Mouse (Mus musculus) heart, adult 2 months (tissue): ENCODE measurements at regions not wholly inside any gene's neighbourhood (a gene's known extent, or its start where the extent isn't known, plus 50 kb on each side); places are given as distances from the start of the nearest gene placed in this dataset.

Experiments used
- CTCF ChIP-seq: fragments of 200-600 bp; IDR thresholded peaks from 2 replicates; pipeline ENCODE4 v1.8.1; 2022; ENCODE audit warnings: antibody characterized with exemption, mild to moderate bottlenecking, moderate library complexity
- EP300 ChIP-seq: fragments of 200-500 bp; IDR thresholded peaks from 2 replicates; pipeline ENCODE4 v1.6.1; 2011; ENCODE audit warnings: low read depth, low read length, control low read depth; ENCODE audit not compliant: insufficient read depth
- POLR2A ChIP-seq: fragments of 200-500 bp; IDR thresholded peaks from 2 replicates; pipeline ENCODE4 v1.6.1; 2011; ENCODE audit warnings: mild to moderate bottlenecking, low read depth, low read length, control low read depth; ENCODE audit not compliant: insufficient read depth

DNA sequence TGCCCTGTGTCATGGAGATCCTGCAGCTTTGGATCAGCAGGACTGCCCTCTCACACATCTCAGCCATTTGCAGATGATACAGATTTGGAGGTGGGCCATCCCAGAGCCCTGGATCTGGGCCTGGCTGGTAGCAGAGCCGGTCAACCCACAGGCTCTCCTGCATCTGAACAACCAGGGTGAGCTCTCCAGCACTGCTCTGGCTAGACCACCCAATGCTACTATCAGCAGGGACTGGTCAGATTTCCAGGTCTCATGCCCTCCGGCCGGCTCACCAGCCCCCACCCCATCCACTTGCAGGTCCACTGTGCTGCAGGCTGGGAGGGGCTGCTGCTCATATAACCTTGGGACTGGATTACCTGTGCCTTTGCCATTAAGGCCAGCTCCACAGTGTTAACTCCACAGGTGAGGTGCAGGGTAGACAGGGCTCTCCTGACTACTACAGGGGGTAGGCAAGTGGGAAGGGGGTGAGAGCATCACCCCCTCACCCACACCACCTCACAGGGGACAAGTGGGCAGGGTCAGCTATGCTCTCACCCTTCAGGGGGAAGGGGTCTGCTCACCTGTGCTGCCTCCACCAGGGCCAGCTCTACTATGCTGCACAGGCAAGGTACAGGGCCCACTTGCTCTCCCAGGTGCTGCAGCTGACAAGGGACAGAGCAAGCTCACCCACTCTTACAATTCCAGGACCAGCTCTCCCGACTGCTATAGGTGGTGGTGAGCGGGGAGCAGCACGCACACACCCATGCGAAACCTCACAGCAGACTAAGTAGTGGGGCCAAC lies 81.6 kb downstream of the Gpr65 start:
- TF ChIP-seq POLR2A (no peak), EP300 (no peak), CTCF (no peak)
